Mouse (Mus musculus): Measurements from ENCODE around the gene Tff2.

GRCm38 (mm10) chr17:31152512-31152911 lies 8.4 kb upstream of the Tff2 start:
- TF ChIP-seq CTCF (IDR thresholded peaks at IDR 0.05 in 2 of 3, conservative IDR thresholded peaks at IDR 0.05 in 1 of 3; ENCODE audit: control insufficient read depth in 1 of 3, insufficient read depth in 1 of 3, low read depth in 2 of 3, low read length in 3 of 3, poor library complexity in 1 of 3, severe bottlenecking in 1 of 3) = no peak
- TF ChIP-seq EP300 (IDR thresholded peaks at IDR 0.05; ENCODE audit: low read depth in 1 of 2, low read length in 2 of 2) = no peak
- no peak for TF ChIP-seq GATA1 (IDR thresholded peaks at IDR 0.05; ENCODE audit: low read depth, low read length)
